Mouse (Mus musculus) hindbrain, embryonic 16.5 days (tissue): ENCODE measurements at regions not wholly inside any gene's neighbourhood (a gene's known extent, or its start where the extent isn't known, plus 50 kb on each side); places are given as distances from the start of the nearest gene placed in this dataset.
"Not testable (repeated sequence)": the region's sequence is repeated elsewhere in the genome, so short reads cannot be mapped to it uniquely, and the experiment has no call there.

Experiments
- ATAC-seq: fragments of 200-750 bp; cut with Nextera tagmentation; 2 replicates; pipeline ENCODE4 v1.8.0; 2017; ENCODE audit warnings: moderate TSS enrichment, moderate library complexity
- H3K27ac ChIP-seq: fragments of 300-500 bp; sonication (generic); 2 replicates; pipeline ENCODE4 v1.5.1; 2014; ENCODE audit warnings: low read depth, mild to moderate bottlenecking, control low read depth, low read length, moderate library complexity
- H3K27me3 ChIP-seq: fragments of 300-500 bp; sonication (generic); replicated peaks from 2 replicates; pipeline ENCODE4 v1.6.1; 2014; ENCODE audit warnings: low read length; ENCODE audit not compliant: control insufficient read depth, insufficient read depth
- H3K36me3 ChIP-seq: fragments of 300-500 bp; sonication (generic); 2 replicates; pipeline ENCODE4 v1.6.1; 2014; ENCODE audit warnings: mild to moderate bottlenecking, low read length, moderate library complexity, mixed read lengths; ENCODE audit not compliant: control insufficient read depth, insufficient read depth
- H3K4me1 ChIP-seq: fragments of 300-500 bp; sonication (generic); 2 replicates; pipeline ENCODE4 v1.6.1; 2014; ENCODE audit warnings: low read depth, low read length; ENCODE audit not compliant: control insufficient read depth, insufficient read depth
- H3K4me2 ChIP-seq: fragments of 300-500 bp; sonication (generic); 2 replicates; pipeline ENCODE4 v1.6.1; 2014; ENCODE audit warnings: mild to moderate bottlenecking, low read length, control low read depth, moderate library complexity
- H3K4me3 ChIP-seq: fragments of 300-500 bp; sonication (generic); 2 replicates; pipeline ENCODE4 v1.5.1; 2014; ENCODE audit warnings: mild to moderate bottlenecking, low read length, control low read depth, moderate library complexity
- H3K9ac ChIP-seq: fragments of 300-500 bp; sonication (generic); 2 replicates; pipeline ENCODE4 v1.6.1; 2014; ENCODE audit warnings: low read depth, mild to moderate bottlenecking, control low read depth, low read length, moderate library complexity
- H3K9me3 ChIP-seq: fragments of 300-500 bp; sonication (generic); 2 replicates; pipeline ENCODE4 v1.6.1; 2014; ENCODE audit warnings: mild to moderate bottlenecking, low read length, moderate library complexity; ENCODE audit not compliant: control insufficient read depth
- WGBS: fragments of 180-500 bp; shearing (Covaris S2); extraction: QIAGEN DNeasy Blood & Tissue Kit; methylation state at CpG from one replicate; pipeline ENCODE4 v1.1.7; 2014; 5-methylcytosine and 5-hydroxymethylcytosine counted together

GRCm38 (mm10) chr17:15253271-15253670 lies 123.4 kb downstream of the Dll1 start:
- Histone ChIP-seq H3K4me3 (no peak overlapping the region), H3K27me3 (no peaks in the 10 kb centered on the region; the same call in 1 of the 2 replicates), H3K36me3 (no peaks in the 10 kb centered on the region), H3K4me2 (no peak overlapping the region), H3K9ac (no peak overlapping the region), H3K4me1 (no peaks in the 10 kb centered on the region), H3K27ac (no peak overlapping the region), H3K9me3 (no peaks in the 10 kb centered on the region)
- WGBS = 98% methylated on average over 1 of the region's 1 CpGs
- ATAC-seq = no peak

GRCm38 (mm10) chr17:15252187-15252586 lies 124.5 kb downstream of the Dll1 start:
- 59% methylated on average over 2 of the region's 2 CpGs for WGBS
- no peak overlapping the region for H3K27ac ChIP-seq
- H3K9ac ChIP-seq = no peak overlapping the region
- H3K4me2 ChIP-seq = no peak overlapping the region
- ATAC-seq = no peak
- peaks cover 8% of the 10 kb centered on the region for H3K4me1 ChIP-seq
- H3K4me3 ChIP-seq = no peak overlapping the region
- no peaks in the 10 kb centered on the region for H3K36me3 ChIP-seq
- no peaks in the 10 kb centered on the region; the same call in 1 of the 2 replicates for H3K27me3 ChIP-seq
- H3K9me3 ChIP-seq = no peaks in the 10 kb centered on the region

- no peaks in the 10 kb centered on the region for H3K9me3 ChIP-seq
- no peaks in the 10 kb centered on the region for H3K36me3 ChIP-seq
- ATAC-seq = no peak
- 87% methylated on average over 1 of the region's 1 CpGs for WGBS
- H3K9ac ChIP-seq = no peak overlapping the region
- H3K27me3 ChIP-seq = no peaks in the 10 kb centered on the region; the same call in 1 of the 2 replicates
- H3K4me3 ChIP-seq = no peak overlapping the region
- H3K4me1 ChIP-seq = peaks cover 8% of the 10 kb centered on the region
- no peak overlapping the region for H3K27ac ChIP-seq
- H3K4me2 ChIP-seq = no peak overlapping the region
These were observed 125.0 kb downstream of the Dll1 start for GRCm38 (mm10) chr17:15251641-15252040.

GRCm38 (mm10) chr17:15248417-15248791 lies 128.3 kb downstream of the Dll1 start:
- no peak overlapping the region for H3K9ac ChIP-seq
- ATAC-seq = no peak; the same call in 1 of the 2 replicates
- H3K27me3 ChIP-seq = no peaks in the 10 kb centered on the region; the same call in 1 of the 2 replicates
- no peak overlapping the region for H3K27ac ChIP-seq
- no peaks in the 10 kb centered on the region for H3K36me3 ChIP-seq
- H3K4me2 ChIP-seq = no peak overlapping the region
- 21% methylated on average over 4 of the region's 4 CpGs for WGBS
- H3K9me3 ChIP-seq = no peaks in the 10 kb centered on the region
- H3K4me3 ChIP-seq = no peak overlapping the region
- H3K4me1 ChIP-seq = peaks cover 8% of the 10 kb centered on the region

DNA sequence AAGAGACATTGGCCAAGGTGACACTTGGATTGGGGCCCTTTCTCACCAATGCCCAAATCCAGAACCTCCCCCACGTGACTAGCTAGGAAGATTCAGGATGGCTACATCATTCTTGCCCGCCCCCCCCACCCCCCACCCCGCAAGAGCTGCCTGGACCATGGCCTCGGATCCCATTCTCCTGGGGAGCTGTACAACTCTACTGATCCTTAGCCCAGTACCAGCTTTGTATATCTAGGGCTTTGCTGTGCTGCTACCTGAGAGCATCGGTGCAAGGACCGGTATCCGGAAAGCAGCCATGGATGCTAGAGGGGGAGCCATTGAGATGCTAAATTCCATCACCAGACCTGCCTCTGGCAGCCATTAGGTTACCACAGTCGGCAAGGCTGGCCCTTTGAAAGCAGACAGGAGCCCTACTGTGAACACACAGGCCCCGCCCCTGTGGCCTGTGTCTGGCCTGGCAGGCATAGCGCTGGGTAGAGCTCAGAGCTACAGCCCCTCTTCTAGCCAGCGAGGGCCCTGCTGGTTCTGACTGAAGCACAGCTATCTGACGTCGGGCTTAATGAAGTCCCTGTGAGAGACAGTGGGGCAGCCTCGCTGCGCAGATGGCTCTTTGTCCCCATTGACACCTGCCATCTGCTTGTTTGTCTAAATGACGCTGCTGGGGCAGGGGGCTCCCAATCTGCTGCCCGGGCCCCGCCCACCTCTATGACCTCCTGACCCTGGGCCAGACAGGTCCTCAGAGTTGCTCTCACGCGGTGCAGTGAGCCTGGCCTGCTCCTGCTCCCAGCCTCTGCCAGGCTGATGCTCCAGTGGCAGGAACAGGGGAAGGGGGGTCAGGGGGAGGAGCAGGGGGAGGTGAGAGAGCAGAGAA lies 128.9 kb downstream of the Dll1 start:
- Histone ChIP-seq H3K27me3 (no peaks in the 10 kb centered on the region; the same call in 1 of the 2 replicates), H3K4me2 (peak overlapping the region; percentile 29), H3K36me3 (no peaks in the 10 kb centered on the region), H3K4me1 (peaks cover 8% of the 10 kb centered on the region), H3K27ac (peak overlapping the region; percentile 36; the same call in 1 of the 2 replicates), H3K9me3 (no peaks in the 10 kb centered on the region), H3K9ac (peak overlapping the region; percentile 32), H3K4me3 (no peak overlapping the region)
- ATAC-seq = peak; percentile 95
- WGBS = 2% methylated on average over 20 of the region's 20 CpGs

DNA sequence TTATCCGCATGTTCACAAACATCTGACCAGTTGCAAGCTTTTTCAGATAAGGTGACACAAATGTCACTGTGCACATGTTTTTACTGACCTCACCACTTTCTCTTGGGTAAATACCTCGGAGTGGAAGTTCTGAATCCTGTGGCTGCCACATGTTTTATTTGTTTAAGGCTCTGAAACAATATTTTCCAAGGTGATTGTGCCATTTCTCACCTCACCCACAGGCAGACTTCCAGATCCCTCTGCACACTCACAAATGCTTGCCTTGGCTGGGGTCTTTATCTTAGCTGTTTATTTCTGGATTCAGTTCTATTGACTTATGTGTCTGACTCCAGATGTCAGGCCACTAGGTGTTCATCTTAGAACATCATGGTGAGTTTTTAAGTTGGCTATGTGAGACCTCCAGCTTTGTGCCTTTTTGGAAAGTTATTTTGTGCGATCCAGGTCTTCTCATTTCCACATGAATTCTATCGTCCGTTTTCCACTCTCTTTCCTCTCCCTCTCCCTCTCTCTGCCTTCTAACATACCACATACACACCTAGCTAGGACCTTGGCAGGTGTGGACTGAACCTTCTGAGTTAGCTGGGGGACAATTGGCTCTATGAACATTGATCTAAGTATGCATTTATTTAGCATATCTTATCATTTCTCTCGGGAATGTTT lies 133.6 kb downstream of the Dll1 start:
- WGBS = 80% methylated on average over 6 of the region's 6 CpGs

DNA sequence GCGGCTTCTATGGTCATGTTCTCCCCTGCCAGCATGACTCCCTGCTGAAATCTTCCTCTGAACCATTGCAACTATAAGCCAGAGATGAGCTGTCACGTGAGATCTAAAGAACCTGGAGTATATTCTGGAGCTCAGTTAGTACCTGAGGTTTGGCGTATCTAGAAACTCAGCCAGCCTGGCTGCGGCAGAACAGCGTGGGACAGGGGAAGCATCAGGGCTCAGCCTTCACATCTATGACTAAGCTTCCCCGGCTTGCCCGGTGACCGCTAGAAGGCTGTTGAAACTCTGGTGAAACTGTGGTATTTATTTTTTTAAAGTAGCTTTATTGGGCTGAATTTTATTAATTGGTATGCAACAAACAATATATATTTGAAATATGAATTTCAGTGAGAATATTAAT lies 134.3 kb downstream of the Dll1 start:
- Histone ChIP-seq H3K9ac (no peak overlapping the region), H3K9me3 (no peaks in the 10 kb centered on the region), H3K36me3 (no peaks in the 10 kb centered on the region), H3K4me3 (no peak overlapping the region), H3K4me1 (no peaks in the 10 kb centered on the region), H3K27ac (no peak overlapping the region), H3K27me3 (no peaks in the 10 kb centered on the region), H3K4me2 (no peak overlapping the region)
- WGBS = 87% methylated on average over 8 of the region's 8 CpGs
- ATAC-seq = no peak

More for the DNA sequence above, 133.6 kb downstream of the Dll1 start:
- Histone ChIP-seq H3K4me1 (peaks cover 7% of the 10 kb centered on the region), H3K27ac (no peak overlapping the region), H3K4me3 (no peak overlapping the region), H3K4me2 (no peak overlapping the region), H3K36me3 (no peaks in the 10 kb centered on the region), H3K9me3 (no peaks in the 10 kb centered on the region), H3K9ac (no peak overlapping the region), H3K27me3 (no peaks in the 10 kb centered on the region)
- no peak for ATAC-seq

DNA sequence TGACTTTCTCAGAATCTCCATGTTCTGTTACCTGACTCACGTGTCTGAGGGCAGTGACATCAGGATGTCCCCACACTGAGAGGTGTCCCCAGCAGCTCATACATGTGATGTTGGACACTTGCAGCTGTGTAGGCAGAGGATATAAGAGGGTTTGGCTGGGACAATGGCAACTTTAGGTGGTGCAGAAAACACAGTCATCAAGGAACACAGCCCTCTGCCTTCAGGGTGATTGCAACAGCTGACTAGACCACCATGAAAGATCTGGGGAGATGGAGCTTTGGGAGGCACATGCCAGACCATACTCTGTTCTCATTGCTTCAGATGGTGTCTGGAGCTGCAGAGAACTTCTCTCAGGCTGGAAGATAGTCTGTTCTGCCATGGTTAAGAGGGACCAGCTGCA lies 135.2 kb downstream of the Dll1 start:
- WGBS = 92% methylated on average over 1 of the region's 1 CpGs
- no peak overlapping the region for H3K27ac ChIP-seq
- H3K4me1 ChIP-seq = no peaks in the 10 kb centered on the region
- no peak overlapping the region for H3K4me3 ChIP-seq
- H3K27me3 ChIP-seq = no peaks in the 10 kb centered on the region
- H3K4me2 ChIP-seq = no peak overlapping the region
- H3K9ac ChIP-seq = no peak overlapping the region
- no peak for ATAC-seq
- H3K9me3 ChIP-seq = no peaks in the 10 kb centered on the region
- H3K36me3 ChIP-seq = no peaks in the 10 kb centered on the region

DNA sequence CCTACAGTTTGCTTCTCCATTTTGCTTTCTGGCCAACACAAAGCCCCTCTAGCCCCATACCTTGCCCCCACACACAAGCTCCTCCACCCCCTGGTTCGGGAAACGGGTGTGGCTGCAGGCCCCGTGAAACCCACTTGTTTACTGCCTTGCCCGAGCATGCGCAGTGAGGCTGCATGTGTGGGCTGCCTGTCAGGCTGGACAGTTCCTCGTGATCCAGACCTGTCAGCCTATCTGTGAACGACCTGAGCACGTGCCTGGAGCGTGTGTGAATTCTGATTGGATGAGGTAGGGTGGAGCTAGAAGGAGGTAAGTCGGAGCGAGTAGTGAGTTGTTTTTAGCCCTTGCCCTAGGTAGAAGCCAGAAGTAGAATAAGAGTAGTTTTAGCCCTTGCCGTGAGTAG lies 136.0 kb downstream of the Dll1 start:
- ATAC-seq, H3K36me3 ChIP-seq, H3K9me3 ChIP-seq, H3K27me3 ChIP-seq, H3K4me3 ChIP-seq, H3K4me1 ChIP-seq, H3K9ac ChIP-seq, H3K4me2 ChIP-seq, H3K27ac ChIP-seq: not testable (repeated sequence)
- WGBS = 83% methylated on average over 12 of the region's 12 CpGs
